Mouse (Mus musculus): Measurements from ENCODE around the gene Hsd17b1.

DNA sequence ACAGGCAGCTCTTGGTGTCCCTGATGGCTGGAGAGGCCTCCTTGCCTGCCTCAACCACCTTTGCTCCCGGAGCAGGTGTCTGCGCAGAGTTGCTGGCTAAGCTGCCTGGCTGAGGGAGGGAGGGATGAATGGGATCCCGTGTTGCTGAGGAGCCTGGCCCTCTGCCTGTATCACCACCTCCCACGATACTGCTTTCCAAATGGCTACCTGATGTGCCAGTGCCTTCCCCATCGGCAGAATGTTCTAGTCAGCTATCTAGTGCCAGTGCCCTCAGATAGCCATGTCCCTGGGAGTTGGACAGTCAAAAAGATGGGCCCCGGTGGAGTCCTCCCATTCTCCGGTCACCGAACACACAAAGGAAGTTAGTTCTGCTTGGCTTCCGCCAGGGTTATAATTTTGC lies 27.9 kb upstream of the Hsd17b1 start:
- TF ChIP-seq POLR2A (IDR thresholded peaks at IDR 0.05; ENCODE audit: control insufficient read depth, low read depth, low read length) (no peak), CTCF (IDR thresholded peaks at IDR 0.05; ENCODE audit: control insufficient read depth, insufficient read depth, insufficient replicate concordance, low read depth, low read length) (no peak)
